Mouse (Mus musculus) heart, postnatal 0 days (tissue): ENCODE measurements around the gene Pard3b. TPM values are rescaled to one million over a fixed set of nuclear protein-coding genes. Genes with fewer than 3 reads are reported as not detected.

Experiments
- ATAC-seq: fragments of 200-750 bp; cut with Nextera tagmentation; 2 replicates; pipeline ENCODE4 v1.8.0; 2017; ENCODE audit warnings: low read depth, moderate number of reproducible peaks, moderate library complexity; ENCODE audit not compliant: insufficient read depth
- DNase-seq: peaks from one replicate; pipeline ENCODE4 v3.0.0-alpha.2; 2016; ENCODE audit warnings: low spot score
- H3K27ac ChIP-seq: fragments of 300-500 bp; sonication (generic); 2 replicates; pipeline ENCODE4 v1.5.1; 2014; ENCODE audit warnings: low read depth, mild to moderate bottlenecking
- H3K27me3 ChIP-seq: fragments of 300-500 bp; sonication (generic); 2 replicates; pipeline ENCODE4 v1.6.1; 2014; ENCODE audit warnings: low read length, mixed read lengths; ENCODE audit not compliant: control insufficient read depth, insufficient read depth
- H3K36me3 ChIP-seq: fragments of 300-500 bp; sonication (generic); replicated peaks from 2 replicates; pipeline ENCODE4 v1.6.1; 2014; ENCODE audit warnings: low read length, mixed read lengths; ENCODE audit not compliant: control insufficient read depth, insufficient read depth
- H3K4me1 ChIP-seq: fragments of 300-500 bp; sonication (generic); 2 replicates; pipeline ENCODE4 v1.6.1; 2014; ENCODE audit warnings: antibody characterized with exemption; ENCODE audit not compliant: control insufficient read depth, insufficient read depth
- H3K4me2 ChIP-seq: fragments of 300-500 bp; sonication (generic); 2 replicates; pipeline ENCODE4 v1.6.1; 2014; ENCODE audit warnings: low read depth, mild to moderate bottlenecking, low read length, moderate library complexity
- H3K4me3 ChIP-seq: fragments of 300-500 bp; sonication (generic); 2 replicates; pipeline ENCODE4 v1.5.1; 2014; ENCODE audit warnings: low read depth, low read length
- H3K9ac ChIP-seq: fragments of 300-500 bp; sonication (generic); replicated peaks from 2 replicates; pipeline ENCODE4 v1.6.1; 2014; ENCODE audit warnings: low read depth, low read length, mixed read lengths
- H3K9me3 ChIP-seq: fragments of 300-500 bp; sonication (generic); replicated peaks from 2 replicates; pipeline ENCODE4 v1.6.1; 2016; ENCODE audit warnings: low read length; ENCODE audit not compliant: control insufficient read depth
- CTCF ChIP-seq: IDR thresholded peaks from 2 replicates; pipeline ENCODE4 v1.5.1; 2016; ENCODE audit warnings: antibody characterized with exemption, control low read depth, low read depth
- EP300 ChIP-seq: IDR thresholded peaks from 2 replicates; pipeline ENCODE4 v1.6.1; 2016; ENCODE audit warnings: antibody characterized with exemption, low read depth
- WGBS: fragments of 180-500 bp; shearing (Covaris S2); extraction: QIAGEN DNeasy Blood & Tissue Kit; methylation state at CpG from one replicate; pipeline ENCODE4 v1.1.7; 2014; 5-methylcytosine and 5-hydroxymethylcytosine counted together
- polyA plus RNA-seq: library from polyadenylated mRNA; unstranded; fragments of >200 nt; fragmentation: Nextera tagmentation; extraction: Ambion mirVana; gene quantifications from 2 replicates; pipeline ENCODE4 v1.2.1, GENCODE M21; 2015
- total RNA-seq: library from RNA; depleted of rRNA; stranded (reverse); fragments of >200 nt; gene quantifications from 2 replicates; pipeline ENCODE4 v1.2.3, GENCODE M21; 2014; ENCODE audit warnings: low replicate concordance

Gene Pard3b
- total and polyA plus RNA-seq, 2 experiments from 2014 or later = 8.4 to 8.9 TPM

DNA sequence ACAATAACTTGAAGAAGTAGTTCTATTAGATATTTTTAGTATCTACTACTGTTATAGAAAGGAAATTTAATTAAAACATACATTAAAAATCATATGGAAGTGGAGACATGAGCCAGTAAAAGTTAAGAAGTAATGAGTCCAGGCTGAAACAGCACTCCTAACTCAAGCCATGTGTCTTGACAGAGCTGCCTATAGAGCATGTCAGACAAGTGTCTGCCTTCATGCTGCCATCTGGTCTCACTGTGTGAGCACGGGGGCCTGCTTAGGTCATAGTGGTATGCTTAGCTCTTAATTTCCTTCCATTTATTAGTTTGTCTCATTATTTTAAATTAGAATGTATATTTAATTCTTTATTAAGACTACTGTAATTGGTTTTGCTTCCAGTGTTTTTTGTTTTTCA, 517.3 kb downstream of the Pard3b start:
- 69% methylated on average over 1 of the region's 1 CpGs for WGBS
- no peak for TF ChIP-seq EP300
- TF ChIP-seq CTCF = no peak
- Histone ChIP-seq H3K4me3 (no peak overlapping the region), H3K9me3 (no peaks in the 10 kb centered on the region), H3K27me3 (no peaks in the 10 kb centered on the region), H3K4me2 (no peak overlapping the region), H3K9ac (no peak overlapping the region), H3K36me3 (no peaks in the 10 kb centered on the region), H3K4me1 (no peaks in the 10 kb centered on the region), H3K27ac (no peak overlapping the region)
- no peak for ATAC-seq
- no peak for DNase-seq

- no peak for DNase-seq
- WGBS = 75% methylated on average over 2 of the region's 2 CpGs
- no peaks in the 10 kb centered on the region for H3K9me3 ChIP-seq
- no peak overlapping the region for H3K9ac ChIP-seq
- TF ChIP-seq EP300 = no peak
- TF ChIP-seq CTCF = no peak
- no peaks in the 10 kb centered on the region for H3K4me1 ChIP-seq
- no peak overlapping the region for H3K4me2 ChIP-seq
- no peak overlapping the region for H3K4me3 ChIP-seq
- no peak overlapping the region for H3K27ac ChIP-seq
- no peak for ATAC-seq
- H3K36me3 ChIP-seq = no peaks in the 10 kb centered on the region
- H3K27me3 ChIP-seq = no peaks in the 10 kb centered on the region
These were observed 521.0 kb downstream of the Pard3b start for GRCm38 (mm10) chr1:62159592-62159991.

- Histone ChIP-seq H3K9me3 (no peaks in the 10 kb centered on the region), H3K4me2 (no peak overlapping the region), H3K4me3 (no peak overlapping the region), H3K36me3 (no peaks in the 10 kb centered on the region; the same call in 1 of the 2 replicates), H3K4me1 (no peaks in the 10 kb centered on the region), H3K9ac (no peak overlapping the region), H3K27ac (no peak overlapping the region), H3K27me3 (no peaks in the 10 kb centered on the region)
- 83% methylated on average over 1 of the region's 1 CpGs for WGBS
- no peak for ATAC-seq
- peak; percentile 9 for DNase-seq
- no peak for TF ChIP-seq CTCF
- no peak for TF ChIP-seq EP300
These were observed 536.5 kb downstream of the Pard3b start for GRCm38 (mm10) chr1:62175013-62175640.

GRCm38 (mm10) chr1:62181638-62182037, 543.0 kb downstream of the Pard3b start:
- ATAC-seq (no peak), DNase-seq (peak; percentile 10)
- Histone ChIP-seq H3K9me3 (no peaks in the 10 kb centered on the region), H3K27ac (no peak overlapping the region), H3K4me3 (no peak overlapping the region), H3K27me3 (no peaks in the 10 kb centered on the region), H3K36me3 (no peaks in the 10 kb centered on the region), H3K4me2 (no peak overlapping the region), H3K9ac (no peak overlapping the region), H3K4me1 (peaks cover 7% of the 10 kb centered on the region; the same call in 1 of the 2 replicates)
- 0 out of 2 replicates have a peak, but pooled peaks have one; percentile 7 for TF ChIP-seq CTCF
- no peak for TF ChIP-seq EP300
- WGBS = 12% methylated on average over 5 of the region's 5 CpGs

DNA sequence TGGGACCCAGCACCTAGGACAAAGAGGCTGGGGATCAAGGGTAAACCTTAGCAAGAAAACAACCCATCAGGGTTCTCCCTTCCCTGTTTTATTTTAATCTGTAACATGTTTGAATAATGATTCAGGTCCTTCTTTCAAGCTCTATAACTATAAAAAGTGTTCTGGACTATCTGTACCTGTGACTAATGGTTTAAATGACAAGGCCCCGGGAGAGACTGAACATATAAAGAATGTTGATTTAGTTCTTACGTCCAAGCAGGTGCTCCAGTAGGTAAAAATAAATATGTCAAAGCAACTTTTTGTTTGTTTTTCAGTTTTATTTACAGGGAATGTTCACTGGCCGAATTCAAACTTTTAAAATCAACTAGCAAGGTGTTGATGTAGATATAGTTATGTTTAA, 544.0 kb downstream of the Pard3b start:
- H3K4me3 ChIP-seq = no peak overlapping the region
- TF ChIP-seq EP300 (no peak), CTCF (no peak)
- DNase-seq = no peak
- no peak for ATAC-seq
- no peaks in the 10 kb centered on the region for H3K9me3 ChIP-seq
- no peak overlapping the region for H3K27ac ChIP-seq
- no peaks in the 10 kb centered on the region for H3K36me3 ChIP-seq
- no peaks in the 10 kb centered on the region for H3K27me3 ChIP-seq
- 79% methylated on average over 3 of the region's 3 CpGs for WGBS
- H3K9ac ChIP-seq = no peak overlapping the region
- peaks cover 7% of the 10 kb centered on the region; the same call in 1 of the 2 replicates for H3K4me1 ChIP-seq
- no peak overlapping the region for H3K4me2 ChIP-seq

DNA sequence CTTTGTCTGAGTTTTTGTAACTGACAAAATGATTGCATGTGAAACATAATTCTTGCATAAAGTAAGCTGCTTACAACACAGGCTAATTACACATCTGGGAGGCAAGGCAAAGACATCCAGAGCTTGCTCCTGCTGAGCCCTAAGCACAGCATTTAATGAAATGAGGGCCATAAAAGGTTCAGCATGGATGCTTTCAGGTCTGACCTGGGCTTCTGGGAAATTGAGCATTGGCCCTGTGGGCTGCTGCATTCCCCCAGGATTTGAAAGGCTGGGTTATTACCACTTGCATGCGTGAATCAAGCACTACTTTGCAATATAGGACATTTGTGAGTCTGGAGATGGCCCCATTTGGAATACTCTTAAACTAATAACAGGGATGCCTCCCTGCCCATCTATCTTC, 552.2 kb downstream of the Pard3b start:
- H3K9me3 ChIP-seq = no peaks in the 10 kb centered on the region
- H3K4me1 ChIP-seq = no peaks in the 10 kb centered on the region
- DNase-seq (no peak), ATAC-seq (no peak)
- H3K27me3 ChIP-seq = no peaks in the 10 kb centered on the region
- H3K36me3 ChIP-seq = no peaks in the 10 kb centered on the region
- 60% methylated on average over 1 of the region's 1 CpGs for WGBS
- TF ChIP-seq CTCF (no peak), EP300 (no peak)
- no peak overlapping the region for H3K4me2 ChIP-seq
- H3K27ac ChIP-seq = no peak overlapping the region
- no peak overlapping the region for H3K4me3 ChIP-seq
- H3K9ac ChIP-seq = no peak overlapping the region
